Mouse (Mus musculus) spleen, postnatal 10 days (tissue): ENCODE measurements around the gene Snx32.
A peak's percentile ranks its signal among the peaks of the same experiment; 100 is the strongest.

Experiments
- DNase-seq, 2 experiments: peaks; one replicate each; pipeline ENCODE4 v3.0.0; 2021 to 2022; ENCODE audit warnings: low spot score in 2 of 2

Gene Snx32

GRCm38 (mm10) chr19:5483386-5484359 is 26.7 kb downstream of the Snx32 start:
- no peak for DNase-seq

- no peak for DNase-seq
Measured at GRCm38 (mm10) chr19:5481398-5481797, 28.9 kb downstream of the Snx32 start.

- no peak for DNase-seq
Measured at GRCm38 (mm10) chr19:5480016-5480415, 30.3 kb downstream of the Snx32 start.

GRCm38 (mm10) chr19:5477668-5478300 is 32.6 kb downstream of the Snx32 start:
- DNase-seq: no peak

GRCm38 (mm10) chr19:5477004-5477667 is 33.2 kb downstream of the Snx32 start:
- no peak for DNase-seq

- DNase-seq: no peak
Measured at GRCm38 (mm10) chr19:5475069-5475714, 35.1 kb downstream of the Snx32 start.

- DNase-seq: no peak
Measured at GRCm38 (mm10) chr19:5474281-5475068, 35.9 kb downstream of the Snx32 start.

- peak in 1 of 2 experiments; percentile 47 for DNase-seq
Measured at GRCm38 (mm10) chr19:5473720-5474119, 36.6 kb downstream of the Snx32 start, which contains the start of gene Efemp2. Efemp2 (plus strand) TSS chr19:5473954.

- no peak for DNase-seq
Measured at GRCm38 (mm10) chr19:5472857-5473256, 37.5 kb downstream of the Snx32 start.

GRCm38 (mm10) chr19:5471846-5472245 is 38.5 kb downstream of the Snx32 start:
- DNase-seq: no peak

GRCm38 (mm10) chr19:5468374-5468773 is 42.0 kb downstream of the Snx32 start, which contains the start of gene Ctsw:
Ctsw (minus strand) TSS chr19:5468507.
- DNase-seq: no peak

- no peak for DNase-seq
Measured at GRCm38 (mm10) chr19:5466916-5467500, 43.3 kb downstream of the Snx32 start.

- no peak for DNase-seq
Measured at GRCm38 (mm10) chr19:5465037-5465436, 45.3 kb downstream of the Snx32 start.

GRCm38 (mm10) chr19:5463791-5464562 is 46.4 kb downstream of the Snx32 start:
- DNase-seq: peak; percentile 42 to 71

- DNase-seq: no peak
Measured at GRCm38 (mm10) chr19:5463212-5463611, 47.1 kb downstream of the Snx32 start.

- no peak for DNase-seq
Measured at GRCm38 (mm10) chr19:5461411-5461810, 48.9 kb downstream of the Snx32 start.

- DNase-seq: peak; percentile 78 to 91
Measured at GRCm38 (mm10) chr19:5460465-5460911, 49.9 kb downstream of the Snx32 start, which contains the start of gene Fibp. Fibp (plus strand) TSS chr19:5460615.

GRCm38 (mm10) chr19:5459896-5460295 is 50.4 kb downstream of the Snx32 start:
- DNase-seq: no peak

GRCm38 (mm10) chr19:5459019-5459418 is 51.3 kb downstream of the Snx32 start:
- DNase-seq: no peak
